Comparison of ENCODE assay signal across 7 mouse cellular contexts in genomic region chr14:120831847-120832613, GRCm38 (mm10).
DNase-seq lines count a peak whose midpoint lies in the region; ATAC-seq and TF ChIP-seq lines count a peak whose summit lies in the region.

No protein-coding gene starts in this region.

- no peaks in the 10 kb centered on the region; the same call in 1 of the 2 replicates for H3K4me1 ChIP-seq in intestine, postnatal 0 days (replicated peaks; ENCODE audit: control insufficient read depth, insufficient read depth, low read length)
- H3K4me1 ChIP-seq in midbrain, embryonic 12.5 days, result peaks cover 8% of the 10 kb centered on the region; the same call in 1 of the 2 replicates
- H3K4me1 ChIP-seq in small intestine, adult 2 months (ENCODE audit: control insufficient read depth, insufficient read depth, insufficient read length, low read length), result peaks cover 9% of the 10 kb centered on the region; the same call in 1 of the 2 replicates

- H3K4me2 ChIP-seq in intestine, postnatal 0 days (replicated peaks; ENCODE audit: low read depth), result peak overlapping the region; percentile 64
- peak overlapping the region; percentile 43 for H3K4me2 ChIP-seq in midbrain, embryonic 12.5 days (replicated peaks)

- peak; percentile 91 for DNase-seq in adrenal gland, adult 2 months
- DNase-seq in embryo, embryonic 11.5 days (ENCODE audit: low read depth, low spot score), result peak; percentile 90
- peak; percentile 73 for DNase-seq in gonadal fat pad, adult 2 months (ENCODE audit: low read depth)
- peak; percentile 91 for DNase-seq in left cerebral cortex, postnatal 4 days

- 0 out of 2 replicates have a peak overlapping the region, but pooled peaks have one; percentile 19 for H3K9ac ChIP-seq in intestine, postnatal 0 days (ENCODE audit: low read depth, low read length)
- H3K9ac ChIP-seq in midbrain, embryonic 12.5 days (replicated peaks), result no peak overlapping the region

- intact Hi-C loops in left cerebral cortex, postnatal 4 days (cut with DNase I), result loop anchor here (5.0 to 10.0 kb wide), 4 partner anchors 80 to 403 kb away; partner anchors contain the start of genes Farp1 and Ipo5

- no peaks in the 10 kb centered on the region for H3K27me3 ChIP-seq in intestine, postnatal 0 days (replicated peaks; ENCODE audit: control insufficient read depth, insufficient read depth, low read length)
- H3K27me3 ChIP-seq in midbrain, embryonic 12.5 days, result peaks cover 12% of the 10 kb centered on the region; the same call in 1 of the 2 replicates
- no peaks in the 10 kb centered on the region for H3K27me3 ChIP-seq in small intestine, adult 2 months (ENCODE audit: control insufficient read depth, insufficient read depth, low read length)

- under 1% methylated on average over 23 of the region's 23 CpGs for WGBS in intestine, postnatal 0 days
- WGBS in midbrain, embryonic 12.5 days, result 9% methylated on average over 23 of the region's 23 CpGs
- WGBS in small intestine, adult 2 months, result under 1% methylated on average over 23 of the region's 23 CpGs

- H3K27ac ChIP-seq in intestine, postnatal 0 days (ENCODE audit: low read depth, low read length), result peak overlapping the region; percentile 88
- H3K27ac ChIP-seq in midbrain, embryonic 12.5 days (replicated peaks), result peak overlapping the region; percentile 47; the same call in 1 of the 2 replicates
- peak overlapping the region; percentile 93 for H3K27ac ChIP-seq in small intestine, adult 2 months (ENCODE audit: insufficient read depth, low read depth, low read length)

- H3K36me3 ChIP-seq in intestine, postnatal 0 days (ENCODE audit: control insufficient read depth, insufficient read depth), result no peaks in the 10 kb centered on the region
- H3K36me3 ChIP-seq in midbrain, embryonic 12.5 days, result no peaks in the 10 kb centered on the region
- no peaks in the 10 kb centered on the region for H3K36me3 ChIP-seq in small intestine, adult 2 months (ENCODE audit: control insufficient read depth, insufficient read depth, low read length)

- peak; percentile 96 for TF ChIP-seq CTCF in intestine, postnatal 0 days (IDR thresholded peaks at IDR 0.05; ENCODE audit: low read depth)
- peak; percentile 88; the same call in 1 of the 2 replicates for TF ChIP-seq CTCF in small intestine, adult 2 months (IDR thresholded peaks at IDR 0.05; ENCODE audit: extremely low read depth, insufficient read length, insufficient replicate concordance, low read depth, low read length)

- peak overlapping the region; percentile 42 for H3K4me3 ChIP-seq in intestine, postnatal 0 days (ENCODE audit: low read depth, low read length)
- H3K4me3 ChIP-seq in midbrain, embryonic 12.5 days, result peak overlapping the region; percentile 15; the same call in 1 of the 2 replicates
- H3K4me3 ChIP-seq in small intestine, adult 2 months (ENCODE audit: low read depth, low read length), result peak overlapping the region; percentile 51

- no peak; the same call in 1 of the 2 replicates for TF ChIP-seq POLR2A in small intestine, adult 2 months (IDR thresholded peaks at IDR 0.05; ENCODE audit: low read depth, low read length)

- H3K9me3 ChIP-seq in intestine, postnatal 0 days (ENCODE audit: control insufficient read depth), result no peaks in the 10 kb centered on the region
- no peaks in the 10 kb centered on the region for H3K9me3 ChIP-seq in midbrain, embryonic 12.5 days

- ATAC-seq in intestine, postnatal 0 days, result peak; percentile 98
- ATAC-seq in midbrain, embryonic 12.5 days (ENCODE audit: low FRiP score, low read depth), result peak; percentile 71

Comparison
In these comparisons a context has a peak if more than half of its experiments do, and no peak if none do; other contexts are left out.
1. Peak in every context shown above with its lines: DNase-seq, ATAC-seq, H3K4me3 ChIP-seq and H3K27ac ChIP-seq.